Mouse (Mus musculus): ENCODE data around the gene Hmga1.
A peak's percentile ranks its signal among the peaks of the same experiment; 100 is the strongest.

The Hmga1 gene

GRCm38 (mm10) chr17:27560926-27561480 is 4.7 kb downstream of the Hmga1 start:
- no peak for DNase-seq

GRCm38 (mm10) chr17:27561809-27562526 is 5.7 kb downstream of the Hmga1 start:
- DNase-seq: peak in 1 of 2 experiments; percentile 47

- peak in 1 of 2 experiments; percentile 33 for DNase-seq
Measured at GRCm38 (mm10) chr17:27563771-27564244, 7.5 kb downstream of the Hmga1 start.

- peak; percentile 49 to 59 for DNase-seq
Measured at GRCm38 (mm10) chr17:27564391-27565162, 8.3 kb downstream of the Hmga1 start.

GRCm38 (mm10) chr17:27565163-27565941 is 9.1 kb downstream of the Hmga1 start, which contains the start of gene AI413582:
AI413582 (minus strand) TSS chr17:27565756.
- peak; percentile 97 for DNase-seq

- no peak for DNase-seq
Measured at GRCm38 (mm10) chr17:27565942-27566267, 9.6 kb downstream of the Hmga1 start.

- DNase-seq: no peak
Measured at GRCm38 (mm10) chr17:27568228-27568627, 11.9 kb downstream of the Hmga1 start.

GRCm38 (mm10) chr17:27571315-27571714 is 15.0 kb downstream of the Hmga1 start:
- DNase-seq: peak in 1 of 2 experiments; percentile 2

- no peak for DNase-seq
Measured at GRCm38 (mm10) chr17:27573772-27574320, 17.5 kb downstream of the Hmga1 start.

- DNase-seq: peak; percentile 68 to 79
Measured at GRCm38 (mm10) chr17:27574470-27575115, 18.3 kb downstream of the Hmga1 start.

- DNase-seq: peak; percentile 37 to 51
Measured at GRCm38 (mm10) chr17:27575116-27575776, 18.9 kb downstream of the Hmga1 start.

- DNase-seq: no peak
Measured at GRCm38 (mm10) chr17:27576056-27576455, 19.8 kb downstream of the Hmga1 start.

GRCm38 (mm10) chr17:27577468-27577867 is 21.2 kb downstream of the Hmga1 start:
- peak; percentile 58 to 67 for DNase-seq

GRCm38 (mm10) chr17:27578487-27578886 is 22.2 kb downstream of the Hmga1 start:
- no peak for DNase-seq

GRCm38 (mm10) chr17:27579816-27580215 is 23.5 kb downstream of the Hmga1 start:
- no peak for DNase-seq

- no peak for DNase-seq
Measured at GRCm38 (mm10) chr17:27580392-27581068, 24.2 kb downstream of the Hmga1 start.

GRCm38 (mm10) chr17:27583185-27583894 is 27.0 kb downstream of the Hmga1 start:
- DNase-seq: no peak

GRCm38 (mm10) chr17:27586661-27587060 is 30.4 kb downstream of the Hmga1 start:
- DNase-seq: no peak

GRCm38 (mm10) chr17:27587252-27587651 is 31.0 kb downstream of the Hmga1 start:
- DNase-seq: peak in 1 of 2 experiments; percentile 39

GRCm38 (mm10) chr17:27588231-27588630 is 31.9 kb downstream of the Hmga1 start:
- no peak for DNase-seq
